Mouse (Mus musculus): ENCODE measurements around the gene Foxj2. TPM values are rescaled to one million over a fixed set of nuclear protein-coding genes. Genes with fewer than 3 reads are reported as not detected.
A peak's percentile ranks its signal among the peaks of the same experiment; 100 is the strongest.

Foxj2 gene
- 1.3 and 11.5 TPM in 2 replicates for total RNA-seq (2015; ENCODE audit: low replicate concordance)
- 0.70 and 4.4 TPM in 2 replicates for total RNA-seq (2017; ENCODE audit: low replicate concordance)

DNA sequence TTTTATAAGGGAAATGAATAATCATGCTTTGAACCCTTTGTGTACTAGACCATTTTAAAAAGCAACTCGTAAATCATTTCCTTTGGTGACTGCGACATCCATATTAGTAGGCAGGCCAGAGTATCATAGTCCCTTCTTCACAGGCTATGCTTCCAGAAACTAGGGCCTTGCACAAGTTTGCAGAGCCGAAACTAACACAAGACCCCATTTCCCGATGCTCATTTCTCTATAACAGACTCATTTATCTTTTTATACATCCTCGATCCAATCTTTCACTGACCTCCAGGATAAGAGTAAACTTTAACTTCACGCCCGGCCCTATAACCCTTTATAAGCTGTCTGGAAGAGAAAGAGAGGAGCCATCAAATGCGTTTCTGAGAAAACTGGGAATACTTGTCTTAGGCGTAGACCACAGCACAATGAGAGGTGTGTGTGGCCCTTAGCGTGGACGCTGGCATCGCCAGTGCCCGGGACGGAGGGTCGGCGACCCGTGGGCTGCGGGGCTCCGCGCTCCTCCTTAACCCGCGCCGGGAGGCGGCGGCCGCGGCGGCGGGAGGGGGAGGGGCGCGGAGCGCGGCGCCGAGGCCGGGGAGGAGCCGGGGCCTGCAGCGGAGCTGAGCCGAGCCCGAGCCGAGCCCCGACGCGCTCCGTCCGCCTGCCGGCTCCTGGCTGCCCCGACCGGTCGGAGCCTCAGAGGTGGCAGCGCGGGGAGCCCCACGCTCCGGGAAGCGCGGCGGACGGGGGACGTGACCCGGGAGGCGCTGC, at the start of gene Foxj2:
TSS of gene Foxj2 (plus strand) at position 609 of the 765 bp plus-strand sequence.
- peak; percentile 84 for ATAC-seq (replicated peaks; ENCODE audit: low FRiP score, poor library complexity, severe bottlenecking)

DNA sequence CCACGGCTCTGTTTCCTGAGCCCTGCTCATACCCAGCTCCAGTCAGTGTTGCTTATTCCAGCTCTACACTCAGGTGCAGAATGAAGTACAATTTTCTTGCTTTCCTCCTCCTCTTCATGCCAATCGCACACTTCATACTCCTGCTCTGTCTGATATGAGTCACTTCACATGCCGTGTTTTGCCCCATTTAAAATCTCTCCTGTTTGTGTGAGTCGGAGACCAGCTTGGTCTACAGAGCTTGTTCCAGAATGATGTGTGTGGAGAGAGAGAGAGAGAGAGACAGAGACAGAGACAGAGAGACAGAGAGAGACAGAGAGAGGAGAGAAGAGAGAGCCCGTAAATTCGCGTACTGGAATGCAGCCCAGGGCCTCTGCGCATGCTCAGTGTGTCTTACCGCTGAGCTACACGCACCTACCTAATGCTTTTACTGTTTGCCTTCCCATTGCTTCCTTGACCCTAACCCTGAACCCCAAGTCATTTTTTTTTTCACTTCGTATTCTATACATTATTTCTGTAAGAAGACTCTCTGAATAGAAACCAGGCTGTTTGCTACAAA, 48.9 kb upstream of the Foxj2 start:
- no peak for ATAC-seq (replicated peaks; ENCODE audit: low FRiP score, poor library complexity, severe bottlenecking)

DNA sequence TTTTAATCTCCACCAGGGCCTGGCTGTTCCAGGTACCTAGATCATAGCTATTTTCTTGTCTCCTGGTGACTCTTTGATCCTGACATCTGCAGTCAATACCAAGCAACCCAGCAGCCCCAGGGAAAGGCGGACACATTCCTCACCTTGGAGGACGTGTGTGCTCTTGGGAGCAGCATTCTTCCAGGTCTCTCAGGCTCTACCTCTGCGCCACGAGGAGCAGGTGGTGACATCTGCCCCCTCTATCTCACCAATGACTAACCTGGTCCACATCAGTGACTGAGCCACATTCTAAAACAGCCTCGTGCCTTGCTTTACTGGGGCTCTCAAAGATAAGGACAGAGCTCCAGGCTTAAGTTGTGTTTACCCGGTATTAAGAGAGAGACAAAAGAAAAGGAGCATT, 47.0 kb upstream of the Foxj2 start:
- ATAC-seq (replicated peaks; ENCODE audit: low FRiP score, poor library complexity, severe bottlenecking) = no peak

DNA sequence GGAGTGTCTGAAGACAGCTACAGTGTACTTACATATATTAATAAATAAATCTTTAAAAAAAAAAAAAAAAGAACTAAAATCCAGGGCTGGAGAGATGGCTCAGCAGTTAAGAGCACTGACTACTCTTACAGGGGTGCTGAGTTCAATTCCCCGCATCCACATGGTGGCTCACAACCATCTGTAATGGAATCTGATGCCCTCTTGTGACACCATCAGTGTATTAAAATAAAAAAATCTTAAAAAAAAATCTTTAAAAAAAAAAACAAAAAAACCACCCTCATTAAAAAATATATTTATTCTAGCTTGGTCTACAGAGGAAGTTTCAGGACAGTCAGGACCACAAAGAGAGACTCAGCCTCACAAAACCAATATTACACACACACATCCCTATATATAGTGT, 45.4 kb upstream of the Foxj2 start:
- no peak for ATAC-seq (replicated peaks; ENCODE audit: low FRiP score, poor library complexity, severe bottlenecking)

DNA sequence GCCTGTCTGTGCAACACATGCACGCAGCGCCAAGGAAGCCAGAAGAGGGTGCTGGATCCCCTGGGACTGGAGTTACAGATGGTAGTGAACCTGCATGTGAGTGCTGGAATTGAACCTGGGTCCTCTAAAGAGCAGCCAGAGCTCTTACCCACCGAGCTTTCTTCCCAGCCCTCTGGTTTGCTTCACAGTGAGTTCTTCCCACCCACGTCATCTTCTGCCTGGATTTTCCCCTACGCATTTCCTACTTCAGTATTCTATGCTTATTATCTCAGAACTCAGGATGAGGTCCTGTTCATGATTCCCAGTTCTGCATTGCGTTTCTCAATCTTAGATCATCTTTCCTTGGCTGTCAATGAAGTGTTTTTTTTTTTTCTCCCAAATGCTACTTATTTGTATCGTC, 43.7 kb upstream of the Foxj2 start:
- ATAC-seq (replicated peaks; ENCODE audit: low FRiP score, poor library complexity, severe bottlenecking) = no peak

DNA sequence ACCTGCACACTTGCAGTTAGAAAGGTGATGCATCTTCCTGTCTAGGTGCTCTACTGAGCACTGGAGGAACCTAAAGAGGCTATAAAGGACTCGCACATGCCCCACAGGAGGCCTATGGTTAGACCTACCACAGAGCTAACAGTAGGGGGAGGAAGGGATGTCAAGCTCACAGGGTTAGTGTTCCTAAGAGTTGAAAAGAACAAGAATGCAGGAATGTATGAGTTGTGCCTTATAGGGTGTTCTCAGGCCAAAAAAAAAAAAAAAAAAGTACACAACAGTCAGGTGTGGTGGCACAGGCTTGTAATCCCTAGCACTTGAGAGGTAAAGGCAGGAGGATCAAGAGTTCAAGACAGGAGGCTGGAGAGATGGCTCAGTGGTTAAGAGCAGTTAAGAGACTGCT, 39.8 kb upstream of the Foxj2 start:
- no peak for ATAC-seq (replicated peaks; ENCODE audit: low FRiP score, poor library complexity, severe bottlenecking)

DNA sequence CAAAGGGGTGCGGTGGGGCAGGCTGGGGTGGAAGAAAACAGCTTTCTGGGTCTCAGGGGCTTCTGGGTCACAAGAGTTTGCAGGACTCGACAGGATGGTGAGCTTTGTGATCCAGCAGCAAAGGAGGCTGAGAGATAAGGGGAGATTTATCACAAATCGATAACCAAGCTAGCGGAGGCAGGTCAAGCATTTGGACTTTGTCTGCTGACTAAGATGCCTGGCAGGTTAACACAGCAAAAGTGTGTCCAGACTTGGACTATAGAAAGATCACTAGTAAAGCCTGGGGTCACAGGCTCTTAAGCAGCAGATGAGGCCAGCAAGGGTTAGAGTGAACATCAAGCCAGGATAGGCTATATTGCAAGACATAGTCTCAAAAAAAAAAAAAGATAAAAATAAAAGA, 38.5 kb upstream of the Foxj2 start:
- ATAC-seq (replicated peaks; ENCODE audit: low FRiP score, poor library complexity, severe bottlenecking) = no peak

DNA sequence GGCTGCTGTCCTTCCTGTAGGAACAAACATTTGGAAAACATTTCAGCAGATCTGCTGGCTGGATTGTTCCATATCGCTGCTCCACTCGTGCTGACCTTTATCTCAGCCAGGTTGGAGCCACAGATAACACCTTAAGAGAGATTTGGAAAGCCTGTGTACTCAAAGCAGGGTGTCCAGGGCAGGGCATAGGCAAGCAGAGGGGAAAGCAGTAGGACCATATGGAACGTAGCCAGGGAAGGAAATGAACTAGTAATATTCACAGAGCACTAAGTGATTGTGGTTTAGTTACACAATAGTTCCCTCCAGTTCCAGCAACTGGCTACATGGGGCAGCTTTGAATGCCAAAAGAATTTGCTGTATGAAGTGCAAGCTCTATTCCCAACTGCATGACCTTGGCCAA, 37.5 kb upstream of the Foxj2 start:
- ATAC-seq (replicated peaks; ENCODE audit: low FRiP score, poor library complexity, severe bottlenecking) = no peak

DNA sequence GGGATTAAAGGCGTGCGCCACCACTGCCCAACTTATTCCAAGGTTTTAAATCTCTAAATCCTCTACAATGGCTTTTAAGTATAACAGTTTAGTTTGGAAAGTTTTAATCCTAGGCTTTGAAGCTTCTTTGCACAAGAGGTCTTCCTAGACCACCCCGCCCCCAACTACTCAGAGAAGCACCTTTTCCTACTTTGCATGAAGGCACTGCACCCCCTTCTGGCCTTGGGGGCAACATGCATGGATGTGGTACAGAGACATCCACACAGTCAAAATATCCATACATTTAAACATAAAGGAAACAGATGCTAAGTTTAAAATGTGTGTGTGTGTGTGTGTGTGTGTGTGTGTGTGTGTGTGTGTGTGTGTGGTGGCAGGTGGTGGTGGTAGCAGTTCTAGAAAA, 34.8 kb upstream of the Foxj2 start:
- no peak for ATAC-seq (replicated peaks; ENCODE audit: low FRiP score, poor library complexity, severe bottlenecking)

DNA sequence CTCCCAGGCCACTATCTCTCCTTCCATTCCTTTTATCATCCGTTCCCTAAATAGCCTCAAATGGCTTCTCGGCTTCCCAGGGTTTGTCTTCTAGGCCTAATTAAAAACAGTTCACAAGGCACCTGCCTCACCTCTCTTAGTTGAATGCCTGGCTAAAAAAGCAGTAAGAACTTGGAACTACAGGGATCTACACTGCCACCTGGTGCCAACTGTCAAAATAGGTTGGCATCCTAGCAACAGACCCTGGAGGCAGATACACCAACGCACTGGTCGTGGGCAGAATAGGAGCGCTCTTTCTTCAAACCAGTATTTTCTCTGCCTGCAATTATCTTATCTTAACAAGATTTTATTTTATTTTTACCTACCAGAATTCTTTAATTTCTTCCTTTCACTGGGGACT, 33.4 kb upstream of the Foxj2 start:
- no peak for ATAC-seq (replicated peaks; ENCODE audit: low FRiP score, poor library complexity, severe bottlenecking)

DNA sequence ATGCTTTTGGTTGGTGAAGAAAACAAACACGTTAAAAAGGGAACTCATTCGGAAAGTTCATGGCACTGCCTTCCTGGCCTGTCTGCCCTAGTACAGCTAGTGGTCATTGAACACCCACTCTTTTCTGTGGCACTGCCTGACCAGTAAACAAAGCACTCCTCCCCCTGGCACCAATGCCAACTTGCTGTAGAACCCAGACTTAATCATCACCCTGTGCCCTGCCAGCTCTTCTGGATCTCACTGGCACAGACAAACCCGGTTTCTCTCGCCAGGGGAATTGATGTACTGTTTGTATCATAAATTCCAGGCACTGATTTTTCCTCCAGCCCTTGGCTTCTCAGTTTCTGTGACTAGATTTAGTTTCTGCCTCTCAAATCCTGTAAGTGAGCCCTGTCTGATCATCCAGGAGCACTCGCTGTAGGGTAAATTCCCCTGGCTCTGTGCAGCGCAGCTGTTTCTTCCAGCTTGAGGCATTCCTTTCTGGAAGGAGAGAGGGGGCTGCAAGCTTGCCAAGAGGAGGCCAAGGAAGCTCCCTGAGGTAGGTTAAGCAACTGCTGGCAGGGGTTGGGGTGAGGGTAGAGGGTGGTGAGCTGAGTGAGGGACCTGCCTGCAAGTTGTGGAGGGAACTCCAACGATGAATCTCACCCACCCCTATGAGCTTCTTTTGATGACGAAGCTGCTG, 24.3 kb upstream of the Foxj2 start:
- ATAC-seq (replicated peaks; ENCODE audit: low FRiP score, poor library complexity, severe bottlenecking) = no peak

DNA sequence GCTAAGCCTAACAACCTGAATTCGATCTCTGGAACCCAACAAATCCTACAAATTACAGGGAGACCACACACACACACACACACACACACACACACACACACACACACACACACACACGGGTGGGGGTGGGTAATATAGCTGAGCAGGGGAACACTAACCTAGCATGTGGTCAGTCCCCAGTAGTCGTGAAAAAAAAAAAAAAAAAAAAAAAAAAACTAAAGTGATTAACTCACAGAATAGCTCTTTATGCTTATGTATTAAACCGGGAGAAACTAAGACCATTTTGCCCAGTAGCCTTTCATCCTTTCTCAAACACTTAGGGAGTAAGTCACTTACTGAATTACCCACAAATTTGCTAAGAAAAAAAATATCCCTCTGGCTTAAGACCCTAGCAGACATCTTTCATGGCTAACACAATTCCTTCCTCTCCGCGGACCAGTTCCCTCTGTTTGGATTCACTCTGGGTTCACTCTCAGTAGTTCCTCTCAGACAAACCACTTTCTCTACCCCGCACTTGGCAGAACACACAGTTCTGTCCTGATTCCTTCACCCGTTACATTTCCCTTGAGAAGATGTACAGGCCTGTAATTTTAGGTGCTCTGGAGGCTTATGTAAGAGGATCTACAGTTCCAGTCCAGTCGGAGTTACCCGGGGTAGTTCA, 18.9 kb upstream of the Foxj2 start:
- ATAC-seq (replicated peaks; ENCODE audit: low FRiP score, poor library complexity, severe bottlenecking) = peak; percentile 18; the same call in 1 of the 2 replicates

DNA sequence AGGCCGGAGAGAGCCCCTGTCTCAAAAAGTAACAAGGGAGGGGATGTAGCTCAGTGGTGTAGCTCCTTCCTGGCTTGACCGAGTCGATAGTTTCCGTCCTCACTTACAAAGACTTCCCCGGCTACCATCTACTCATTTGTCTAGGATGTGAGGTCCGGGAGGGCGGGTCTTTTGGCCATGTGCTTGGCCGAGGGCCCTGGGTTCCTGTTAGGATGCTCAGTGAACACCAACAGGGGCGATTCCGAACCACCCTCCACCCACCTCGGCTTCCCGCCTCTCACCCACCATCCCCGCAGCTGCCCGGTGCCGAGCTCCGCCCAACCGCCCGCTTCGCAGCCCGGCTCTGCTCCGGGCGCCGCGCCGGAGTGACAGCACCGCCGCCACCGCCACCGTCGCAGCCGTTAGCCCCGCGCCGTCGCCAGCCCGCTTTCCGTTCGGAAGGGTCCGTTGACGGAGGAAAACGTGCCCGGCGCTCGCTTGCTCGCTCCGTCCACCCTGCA, 18.4 kb upstream of the Foxj2 start, which contains the start of gene Slc2a3:
TSS of gene Slc2a3 (minus strand) at position 340 of the 500 bp plus-strand sequence.
- ATAC-seq (replicated peaks; ENCODE audit: low FRiP score, poor library complexity, severe bottlenecking) = peak; percentile 73

DNA sequence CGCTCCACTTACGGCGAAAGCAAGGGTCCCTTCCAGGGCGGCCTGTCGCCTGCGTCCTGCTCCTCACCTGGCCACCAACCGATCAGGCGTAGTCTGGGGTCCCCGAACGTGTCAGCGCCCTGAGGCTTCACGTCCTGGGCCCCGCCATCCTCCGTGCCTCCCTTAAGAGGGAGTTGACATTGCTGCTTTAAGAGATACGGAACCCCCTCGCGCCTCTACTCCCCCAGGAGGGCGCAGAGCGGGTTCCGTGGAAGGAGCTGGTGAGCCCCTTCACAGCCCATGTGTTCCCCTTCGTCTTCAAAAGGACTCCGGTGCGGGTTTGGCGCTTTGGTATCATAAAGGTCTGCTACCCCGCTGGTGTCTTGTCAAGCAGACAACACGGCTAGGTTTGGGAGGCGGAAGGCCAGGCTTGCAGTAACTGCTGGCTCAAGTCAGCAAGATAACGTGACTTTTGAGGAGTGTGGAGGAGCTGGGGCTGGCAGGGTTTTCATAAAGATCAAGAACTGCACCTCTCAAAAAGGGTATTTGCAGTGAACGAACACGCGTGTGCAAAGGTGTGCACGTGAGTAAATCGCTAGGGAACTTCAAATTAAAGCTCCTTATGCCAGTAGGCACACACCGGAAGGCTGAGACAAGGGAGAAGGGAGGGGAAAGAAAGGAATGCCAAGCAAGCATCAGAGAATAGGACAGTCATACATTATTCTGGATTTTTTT, 17.8 kb upstream of the Foxj2 start:
- peak; percentile 71 for ATAC-seq (replicated peaks; ENCODE audit: low FRiP score, poor library complexity, severe bottlenecking)

DNA sequence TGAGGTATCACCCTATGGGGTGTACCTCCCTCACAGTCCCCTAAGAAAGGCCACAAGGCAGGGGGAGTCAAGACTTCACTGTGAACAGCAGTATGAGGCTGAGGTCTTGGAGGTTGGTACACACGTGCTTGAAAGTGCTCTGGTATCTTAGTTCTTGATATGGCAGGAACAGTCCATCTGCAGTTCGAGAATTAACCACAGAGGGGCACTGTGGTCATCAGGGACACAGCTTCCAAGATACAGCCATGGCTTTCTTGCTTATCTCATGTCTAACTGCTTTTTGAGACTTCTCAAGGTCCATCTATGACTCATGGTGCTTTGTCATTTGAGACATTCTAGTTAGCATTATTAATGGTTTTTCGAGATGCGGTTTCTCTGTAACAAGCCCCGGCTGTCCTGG, 15.3 kb upstream of the Foxj2 start:
- ATAC-seq (replicated peaks; ENCODE audit: low FRiP score, poor library complexity, severe bottlenecking) = peak; percentile 84

DNA sequence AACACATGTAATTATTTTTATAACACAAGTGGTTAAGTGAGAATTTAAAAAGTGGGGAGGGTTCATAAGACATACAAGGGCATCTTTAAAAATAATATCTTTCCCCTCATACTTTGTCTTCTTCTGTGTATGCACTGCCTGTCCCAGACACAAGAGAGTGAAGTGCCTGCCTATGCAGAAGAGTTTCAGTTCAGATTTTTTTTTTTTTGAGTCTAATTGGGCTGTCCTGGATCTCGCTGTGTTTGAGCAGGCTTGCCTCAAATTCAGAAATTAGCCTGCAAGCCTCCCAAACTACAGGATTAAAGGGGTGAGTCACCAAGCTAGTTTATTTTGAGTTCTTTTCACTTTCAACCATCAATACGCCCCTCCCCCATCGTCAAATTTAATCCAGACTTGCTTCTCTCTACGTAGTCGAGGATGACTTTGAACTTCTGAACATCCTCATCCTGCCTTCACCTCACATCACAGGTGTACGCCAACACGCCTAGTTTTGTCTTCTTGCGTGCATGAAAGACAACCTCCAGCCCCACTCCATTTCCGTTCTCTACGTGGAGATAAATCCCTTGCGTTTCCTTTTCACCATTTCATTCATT, 9.6 kb upstream of the Foxj2 start:
- ATAC-seq (replicated peaks; ENCODE audit: low FRiP score, poor library complexity, severe bottlenecking) = no peak; the same call in 1 of the 2 replicates

DNA sequence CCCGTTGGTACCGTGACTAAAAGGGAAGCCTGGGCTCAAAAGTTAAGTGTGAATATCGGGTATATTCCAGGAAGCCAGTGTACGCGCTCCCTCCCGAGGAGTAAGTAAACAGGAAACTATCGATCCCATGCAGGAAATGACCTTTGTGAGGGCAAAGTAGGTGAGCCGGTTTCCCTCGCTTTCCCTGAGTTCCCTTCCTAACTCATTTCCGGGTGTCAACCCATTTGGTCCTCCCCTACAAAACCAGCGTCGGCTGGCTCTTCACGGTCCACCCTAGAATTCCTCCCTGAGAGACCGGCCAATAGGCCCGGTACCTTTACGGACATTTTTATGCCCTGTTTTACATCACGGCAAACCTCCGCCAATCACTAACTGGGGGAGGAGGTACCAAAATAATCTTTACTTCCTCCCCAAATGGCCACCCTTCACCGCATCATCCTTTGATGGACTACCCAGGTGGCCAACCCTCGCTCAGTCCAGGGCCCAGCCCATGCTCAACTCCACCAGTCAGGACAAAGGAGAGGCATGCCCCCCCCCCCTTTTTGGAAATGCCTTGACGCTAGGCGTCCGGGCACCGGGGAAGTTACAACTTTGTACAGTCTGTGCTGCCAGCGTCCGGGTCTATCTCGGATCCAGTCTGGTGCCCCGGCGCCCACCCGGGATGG, 9.0 kb upstream of the Foxj2 start:
- ATAC-seq (replicated peaks; ENCODE audit: low FRiP score, poor library complexity, severe bottlenecking) = peak; percentile 91

DNA sequence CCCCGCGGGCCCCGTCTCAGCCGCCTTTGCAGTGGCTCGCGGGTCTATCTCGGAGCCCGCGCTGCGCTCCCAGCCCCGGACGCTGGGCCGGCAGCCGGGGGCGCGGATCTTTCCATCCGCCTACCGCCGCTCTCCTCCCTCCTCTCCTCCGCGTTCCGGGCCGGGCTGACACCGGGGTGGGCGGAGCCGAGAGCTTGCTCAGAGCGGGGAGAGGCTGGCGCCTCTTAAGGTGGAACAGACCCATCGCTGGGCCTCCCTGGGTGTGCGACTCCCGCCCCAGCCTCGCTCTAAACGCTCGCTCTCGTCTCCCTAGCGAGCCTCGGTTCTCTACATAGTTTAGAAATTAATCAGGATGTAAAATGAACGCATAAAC, 8.4 kb upstream of the Foxj2 start:
- ATAC-seq (replicated peaks; ENCODE audit: low FRiP score, poor library complexity, severe bottlenecking) = peak; percentile 85
